Mouse (Mus musculus) lung, postnatal 0 days (tissue): ENCODE results near the gene Zfp90. TPM values are rescaled to one million over a fixed set of nuclear protein-coding genes. Genes with fewer than 3 reads are reported as not detected.
A peak's percentile ranks its signal among the peaks of the same experiment; 100 is the strongest.

Source experiments
- ATAC-seq: fragments of 200-750 bp; cut with Nextera tagmentation; 2 replicates; pipeline ENCODE4 v1.8.0; 2017; ENCODE audit warnings: moderate library complexity
- DNase-seq: peaks from one replicate; pipeline ENCODE4 v3.0.0-alpha.2; 2016; ENCODE audit warnings: low spot score
- H3K27ac ChIP-seq: fragments of 300-500 bp; sonication (generic); 2 replicates; pipeline ENCODE4 v1.5.1; 2014; ENCODE audit warnings: antibody characterized with exemption, mild to moderate bottlenecking, low read length, mixed read lengths
- H3K27me3 ChIP-seq: fragments of 300-500 bp; sonication (generic); replicated peaks from 2 replicates; pipeline ENCODE4 v1.6.1; 2014; ENCODE audit warnings: low read length, mixed read lengths; ENCODE audit not compliant: insufficient read depth
- H3K36me3 ChIP-seq: fragments of 300-500 bp; sonication (generic); 2 replicates; pipeline ENCODE4 v1.6.1; 2014; ENCODE audit warnings: low read length, mixed read lengths; ENCODE audit not compliant: insufficient read depth
- H3K4me1 ChIP-seq: fragments of 300-500 bp; sonication (generic); 2 replicates; pipeline ENCODE4 v1.6.1; 2014; ENCODE audit warnings: antibody characterized with exemption, low read depth, low read length, mixed read lengths; ENCODE audit not compliant: insufficient read depth
- H3K4me2 ChIP-seq: fragments of 300-500 bp; sonication (generic); replicated peaks from 2 replicates; pipeline ENCODE4 v1.6.1; 2014; ENCODE audit warnings: low read depth, mild to moderate bottlenecking, low read length, moderate library complexity, mixed read lengths
- H3K4me3 ChIP-seq: fragments of 300-500 bp; sonication (generic); 2 replicates; pipeline ENCODE4 v1.5.1; 2014; ENCODE audit warnings: low read depth, low read length
- H3K9ac ChIP-seq: fragments of 300-500 bp; sonication (generic); replicated peaks from 2 replicates; pipeline ENCODE4 v1.6.1; 2014; ENCODE audit warnings: low read depth, mild to moderate bottlenecking
- H3K9me3 ChIP-seq: fragments of 300-500 bp; sonication (generic); 2 replicates; pipeline ENCODE4 v1.6.1; 2016; ENCODE audit warnings: low read length, mixed read lengths
- CTCF ChIP-seq: IDR thresholded peaks from 2 replicates; pipeline ENCODE4 v1.5.1; 2016; ENCODE audit warnings: antibody characterized with exemption, mild to moderate bottlenecking
- EP300 ChIP-seq: IDR thresholded peaks from 2 replicates; pipeline ENCODE4 v1.6.1; 2016; ENCODE audit warnings: antibody characterized with exemption, mild to moderate bottlenecking, control low read depth
- WGBS: fragments of 180-500 bp; shearing (Covaris S2); extraction: QIAGEN DNeasy Blood & Tissue Kit; methylation state at CpG from one replicate; pipeline ENCODE4 v1.1.7; 2014; 5-methylcytosine and 5-hydroxymethylcytosine counted together
- polyA plus RNA-seq: library from polyadenylated mRNA; unstranded; fragments of >200 nt; fragmentation: Nextera tagmentation; extraction: Ambion mirVana; gene quantifications from 2 replicates; pipeline ENCODE4 v1.2.1, GENCODE M21; 2015

Gene Zfp90
- polyA plus RNA-seq, 1 experiment from 2014 or later: 9.9 TPM

DNA sequence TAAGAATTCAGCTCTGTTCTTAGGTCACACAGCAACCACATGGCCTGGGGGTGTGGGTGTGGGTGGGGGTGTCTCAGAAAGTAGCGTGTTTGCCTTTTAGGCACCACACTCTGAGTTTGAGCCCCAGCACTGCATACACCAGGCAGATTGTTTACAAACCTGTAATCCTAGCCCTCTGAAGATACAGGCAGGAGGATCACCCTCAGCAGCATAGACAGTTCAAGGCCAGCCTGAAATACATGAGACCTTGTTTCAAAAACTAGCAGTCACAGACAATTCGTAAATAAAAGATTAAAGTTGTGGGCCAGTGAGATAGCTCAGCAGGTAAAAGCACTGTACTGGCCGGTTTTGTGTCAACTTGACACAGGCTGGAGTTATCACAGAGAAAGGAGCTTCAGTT is 25.0 kb downstream of the Zfp90 start:
- Histone ChIP-seq H3K27ac (no peak overlapping the region), H3K4me1 (no peaks in the 10 kb centered on the region), H3K4me2 (no peak overlapping the region), H3K4me3 (no peak overlapping the region), H3K9me3 (no peaks in the 10 kb centered on the region), H3K9ac (no peak overlapping the region), H3K36me3 (no peaks in the 10 kb centered on the region), H3K27me3 (no peaks in the 10 kb centered on the region)
- ATAC-seq (no peak), DNase-seq (no peak)
- WGBS: 80% methylated on average over 3 of the region's 3 CpGs
- TF ChIP-seq CTCF (no peak), EP300 (no peak)

DNA sequence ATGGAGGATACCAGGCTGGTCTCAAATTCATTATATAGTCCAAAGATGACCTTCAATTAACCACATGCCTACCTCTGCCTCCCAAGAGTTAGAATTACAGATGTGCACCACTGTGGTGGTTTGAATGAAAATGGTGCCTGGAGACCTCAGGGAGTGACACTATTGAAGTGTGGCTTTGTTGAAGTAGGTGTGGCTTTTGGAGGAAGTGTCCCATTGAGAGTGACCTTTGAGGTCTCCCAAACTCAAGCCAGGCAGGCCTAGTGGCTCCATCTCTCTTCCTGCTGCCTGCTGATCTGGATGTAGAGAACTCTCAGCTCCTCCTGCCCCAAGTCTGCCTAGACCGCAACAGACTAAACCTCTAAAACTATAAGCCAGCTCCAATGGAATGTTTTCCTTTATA is 27.6 kb downstream of the Zfp90 start:
- H3K27ac ChIP-seq: no peak overlapping the region
- no peaks in the 10 kb centered on the region for H3K27me3 ChIP-seq
- no peak overlapping the region for H3K4me3 ChIP-seq
- 100% methylated on average over 1 of the region's 1 CpGs for WGBS
- no peaks in the 10 kb centered on the region for H3K36me3 ChIP-seq
- no peak overlapping the region for H3K4me2 ChIP-seq
- no peaks in the 10 kb centered on the region for H3K9me3 ChIP-seq
- H3K4me1 ChIP-seq: no peaks in the 10 kb centered on the region
- ATAC-seq: no peak
- no peak overlapping the region for H3K9ac ChIP-seq
- TF ChIP-seq EP300 (no peak), CTCF (no peak)
- no peak for DNase-seq

DNA sequence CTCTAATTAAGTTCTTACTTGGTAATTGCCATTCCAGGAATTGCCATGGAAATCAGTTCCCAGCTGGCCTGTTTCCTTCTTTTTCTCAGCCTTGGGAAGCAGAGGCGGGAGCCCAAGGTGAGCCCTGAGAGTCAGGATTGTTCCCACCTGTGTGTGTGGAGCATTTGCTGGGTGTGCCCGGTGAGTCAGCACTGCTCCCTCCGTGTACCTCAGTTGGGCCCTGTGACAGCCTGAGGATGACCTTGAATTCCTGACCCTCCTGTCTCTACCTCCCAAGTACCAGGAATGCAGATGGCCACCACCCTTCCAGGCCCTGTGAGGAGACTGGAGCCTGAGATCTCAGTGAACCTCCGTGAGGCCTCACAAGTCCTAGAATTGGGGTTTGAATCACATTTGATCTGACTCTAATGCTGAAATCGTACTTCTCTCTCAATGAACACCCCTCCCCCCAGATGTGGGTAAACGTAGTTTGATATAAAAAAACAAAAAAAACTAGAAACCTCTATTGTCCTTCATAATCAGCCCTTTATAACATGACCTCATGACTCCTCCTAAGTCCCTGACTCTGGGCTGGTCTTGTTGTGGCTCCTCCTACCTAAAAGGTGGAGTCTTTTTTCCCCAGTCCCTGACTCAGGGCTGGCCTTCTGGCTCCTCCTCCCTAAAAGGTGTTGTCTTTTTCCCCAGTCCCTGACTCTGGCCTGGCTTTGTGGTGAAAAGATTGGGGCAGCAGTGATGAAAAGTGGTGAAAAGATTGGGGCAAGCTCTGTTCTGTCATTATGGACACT is 36.4 kb downstream of the Zfp90 start:
- no peak overlapping the region for H3K9ac ChIP-seq
- DNase-seq (no peak), ATAC-seq (no peak)
- H3K9me3 ChIP-seq: no peaks in the 10 kb centered on the region
- no peaks in the 10 kb centered on the region for H3K4me1 ChIP-seq
- 70% methylated on average over 6 of the region's 6 CpGs for WGBS
- no peak overlapping the region for H3K4me3 ChIP-seq
- no peak for TF ChIP-seq EP300
- no peak for TF ChIP-seq CTCF
- no peak overlapping the region for H3K4me2 ChIP-seq
- H3K27me3 ChIP-seq: no peaks in the 10 kb centered on the region
- H3K36me3 ChIP-seq: no peaks in the 10 kb centered on the region
- H3K27ac ChIP-seq: no peak overlapping the region

DNA sequence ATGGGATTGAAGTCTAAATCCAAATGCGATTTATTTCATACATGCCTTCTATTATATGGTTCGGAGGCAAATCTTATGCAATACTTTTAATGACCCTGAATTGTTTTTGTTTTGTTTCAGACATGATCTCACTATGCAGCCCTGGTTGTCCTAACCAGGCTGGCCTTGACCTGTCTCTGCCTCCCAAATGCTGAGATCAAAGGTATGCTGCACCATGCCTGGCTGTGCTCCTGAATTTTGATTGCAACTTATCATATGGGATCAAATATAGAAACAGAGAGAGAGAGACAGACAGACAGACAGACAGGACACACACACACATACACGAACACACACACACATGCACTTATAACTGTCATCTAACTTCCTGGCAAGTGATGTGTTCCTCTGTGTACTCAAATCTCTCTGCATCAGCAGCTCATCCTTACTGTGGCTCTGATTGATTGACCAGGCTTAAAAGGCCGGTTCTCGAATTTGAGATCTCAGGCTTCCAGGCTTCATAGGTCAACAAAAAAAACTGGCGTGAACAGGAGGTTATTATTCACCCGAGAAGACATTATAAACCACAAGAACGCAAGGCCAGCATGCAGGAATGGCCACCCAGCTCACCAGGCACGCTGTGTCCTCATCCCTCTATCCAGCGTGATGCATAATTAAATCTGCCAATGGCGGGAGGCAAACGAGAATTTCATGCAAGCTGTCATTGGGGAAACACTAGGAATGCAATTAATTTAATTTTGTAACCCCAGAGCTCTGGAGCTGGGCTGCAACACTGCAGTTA is 37.8 kb downstream of the Zfp90 start:
- H3K4me3 ChIP-seq: no peak overlapping the region
- DNase-seq (no peak), ATAC-seq (no peak)
- no peaks in the 10 kb centered on the region for H3K27me3 ChIP-seq
- no peaks in the 10 kb centered on the region for H3K36me3 ChIP-seq
- H3K9me3 ChIP-seq: no peaks in the 10 kb centered on the region
- no peak overlapping the region for H3K27ac ChIP-seq
- no peaks in the 10 kb centered on the region for H3K4me1 ChIP-seq
- no peak overlapping the region for H3K9ac ChIP-seq
- no peak for TF ChIP-seq CTCF
- 56% methylated on average over 12 of the region's 12 CpGs for WGBS
- no peak overlapping the region for H3K4me2 ChIP-seq

DNA sequence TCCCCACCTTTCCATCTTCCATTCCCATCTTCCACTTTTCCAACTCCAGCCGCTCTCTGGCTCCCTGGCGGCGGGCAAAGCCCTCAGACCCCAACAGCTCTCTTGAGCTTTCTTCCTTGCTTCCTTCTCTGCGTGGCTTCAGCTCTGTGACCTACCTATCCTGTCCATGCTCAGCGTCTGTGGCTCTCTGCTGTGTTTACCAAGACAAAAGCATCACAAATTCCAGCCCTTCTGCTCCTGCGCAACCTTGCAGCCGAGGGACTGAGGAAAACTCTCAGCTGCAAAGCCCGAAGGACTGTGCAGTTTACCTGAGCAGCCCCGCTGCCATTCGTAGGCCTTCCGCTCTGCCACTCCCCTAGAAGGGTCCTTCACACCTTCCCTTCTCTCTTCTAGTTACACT is 38.9 kb downstream of the Zfp90 start:
- Histone ChIP-seq H3K4me3 (no peak overlapping the region), H3K27ac (no peak overlapping the region), H3K9me3 (no peaks in the 10 kb centered on the region), H3K4me2 (no peak overlapping the region), H3K4me1 (no peaks in the 10 kb centered on the region), H3K36me3 (no peaks in the 10 kb centered on the region), H3K27me3 (no peaks in the 10 kb centered on the region), H3K9ac (no peak overlapping the region)
- no peak for DNase-seq
- no peak for TF ChIP-seq CTCF
- no peak for TF ChIP-seq EP300
- peak; percentile 46 for ATAC-seq
- 50% methylated on average over 11 of the region's 11 CpGs for WGBS

DNA sequence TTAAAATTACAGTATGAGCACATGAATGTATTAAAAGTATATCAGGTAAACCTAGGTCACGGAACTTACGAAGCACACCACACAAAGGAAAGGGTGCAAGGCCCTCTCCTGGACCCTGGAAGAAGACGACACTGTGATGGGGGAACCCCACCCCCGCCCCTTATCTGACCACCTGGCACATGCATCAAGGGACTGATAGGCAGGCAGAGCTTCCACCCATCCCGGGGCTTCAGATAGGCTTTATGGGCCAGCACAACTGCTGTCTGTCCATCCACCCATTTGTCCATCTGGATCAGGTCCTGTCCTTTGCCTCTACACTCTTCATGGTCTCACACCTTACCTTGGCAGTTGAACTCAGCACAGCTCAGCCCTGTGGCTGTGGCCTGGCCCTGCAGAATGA is 47.0 kb downstream of the Zfp90 start:
- DNase-seq (no peak), ATAC-seq (no peak)
- WGBS: 52% methylated on average over 5 of the region's 5 CpGs
- Histone ChIP-seq H3K27ac (no peak overlapping the region), H3K4me2 (no peak overlapping the region), H3K4me3 (no peak overlapping the region), H3K4me1 (no peaks in the 10 kb centered on the region), H3K9me3 (no peaks in the 10 kb centered on the region), H3K27me3 (no peaks in the 10 kb centered on the region), H3K36me3 (no peaks in the 10 kb centered on the region), H3K9ac (no peak overlapping the region)
- no peak for TF ChIP-seq CTCF
- no peak for TF ChIP-seq EP300
